Mouse (Mus musculus): ENCODE measurements at regions not wholly inside any gene's neighbourhood (a gene's known extent, or its start where the extent isn't known, plus 50 kb on each side); places are given as distances from the start of the nearest gene placed in this dataset.

DNA sequence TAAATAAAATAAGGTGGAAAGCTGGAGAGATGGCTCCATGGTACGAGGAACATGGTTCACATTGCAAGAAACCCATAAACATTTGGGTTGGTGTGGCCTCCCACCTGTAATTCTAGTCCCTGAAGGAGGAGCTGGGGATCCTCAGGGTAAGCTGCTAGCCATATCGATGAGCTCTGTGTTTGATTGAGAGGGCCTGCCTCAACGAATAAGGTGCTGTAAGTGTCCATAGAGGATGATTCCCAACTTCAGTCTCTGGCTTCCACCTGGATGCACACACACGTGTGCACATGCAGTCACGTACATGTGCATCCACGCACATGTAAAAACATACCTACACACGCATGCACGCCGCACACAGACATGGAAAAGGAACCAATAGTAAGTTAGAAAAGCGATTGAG is 199.0 kb upstream of the Rreb1 start:
- TF ChIP-seq ZMIZ1 (IDR thresholded peaks at IDR 0.05; ENCODE audit: low read depth, low read length) (no peak), POLR2A (IDR thresholded peaks at IDR 0.05; ENCODE audit: low read depth, low read length) (no peak), ZNF384 (IDR thresholded peaks at IDR 0.05; ENCODE audit: low read depth, low read length) (no peak), SMC3 (IDR thresholded peaks at IDR 0.05; ENCODE audit: low read depth, low read length) (no peak), RAD21 (IDR thresholded peaks at IDR 0.05; ENCODE audit: low read depth, low read length) (no peak), RCOR1 (conservative IDR thresholded peaks at IDR 0.05; ENCODE audit: low read depth, low read length) (no peak), MAZ (IDR thresholded peaks at IDR 0.05; ENCODE audit: low read depth, low read length) (no peak), MAFK (IDR thresholded peaks at IDR 0.05; ENCODE audit: insufficient replicate concordance, low read length) (no peak), ELF1 (IDR thresholded peaks at IDR 0.05; ENCODE audit: low read depth, low read length) (no peak), NELFE (IDR thresholded peaks at IDR 0.05; ENCODE audit: low read depth, low read length) (no peak), MYC (IDR thresholded peaks at IDR 0.05; ENCODE audit: low read depth, low read length) (no peak), IRF4 (IDR thresholded peaks at IDR 0.05; ENCODE audit: low read depth, low read length) (no peak), ZC3H11A (IDR thresholded peaks at IDR 0.05; ENCODE audit: low read depth, low read length) (no peak), UBTF (IDR thresholded peaks at IDR 0.05; ENCODE audit: low read depth, low read length) (no peak), CHD1 (IDR thresholded peaks at IDR 0.05; ENCODE audit: low read depth, low read length) (no peak), MEF2A (IDR thresholded peaks at IDR 0.05; ENCODE audit: borderline replicate concordance, low read depth, low read length) (no peak), BHLHE40 (IDR thresholded peaks at IDR 0.05; ENCODE audit: low read depth, low read length) (no peak), ETS1 (conservative IDR thresholded peaks at IDR 0.05; ENCODE audit: low read depth, low read length) (no peak), NRF1 (IDR thresholded peaks at IDR 0.05; ENCODE audit: low read depth, low read length) (no peak)
- dilution Hi-C loops (cut with MboI; ENCODE audit: extremely low pct_ligation_motif_present, extremely low pct_unique_long_range_greater_than_20kb, low sequenced_read_pairs): no loop called here
- H3K4me1 ChIP-seq (ENCODE audit: control insufficient read depth in 1 of 2, insufficient read depth in 2 of 2): peaks cover 0 to 12% of the 10 kb centered on the region in 2 experiments; a peak in 2 of 4 replicates
- no peak for DNase-seq (ENCODE audit: extremely low read depth)
- H3K4me3 ChIP-seq (replicated peaks in 1 of 3; ENCODE audit: low read depth in 2 of 3, low read length in 2 of 3, poor library complexity in 1 of 3): no peak overlapping the region
- no peaks in the 10 kb centered on the region for H3K36me3 ChIP-seq (replicated peaks in 1 of 2; ENCODE audit: control insufficient read depth in 1 of 2, insufficient read depth in 1 of 2, low read length in 1 of 2)
- in situ Hi-C loops (cut with MboI; ENCODE audit: low pct_ligation_motif_present, low pct_unique_long_range_greater_than_20kb, low sequenced_read_pairs): no loop called here
- no peak overlapping the region for H3K4me2 ChIP-seq (ENCODE audit: insufficient read depth, low read depth, poor library complexity, severe bottlenecking)
- no peaks in the 10 kb centered on the region for H3K27me3 ChIP-seq (replicated peaks)
- no peak overlapping the region for H3K27ac ChIP-seq (ENCODE audit: insufficient read depth, low read depth)
- H3K9ac ChIP-seq (ENCODE audit: insufficient read depth, low read depth): no peak overlapping the region
- no peaks in the 10 kb centered on the region for H3K9me3 ChIP-seq (replicated peaks; ENCODE audit: low read length)
- H3K79me2 ChIP-seq (replicated peaks; ENCODE audit: control insufficient read depth, extremely low read depth, insufficient read depth, poor library complexity, severe bottlenecking): no peaks in the 10 kb centered on the region

DNA sequence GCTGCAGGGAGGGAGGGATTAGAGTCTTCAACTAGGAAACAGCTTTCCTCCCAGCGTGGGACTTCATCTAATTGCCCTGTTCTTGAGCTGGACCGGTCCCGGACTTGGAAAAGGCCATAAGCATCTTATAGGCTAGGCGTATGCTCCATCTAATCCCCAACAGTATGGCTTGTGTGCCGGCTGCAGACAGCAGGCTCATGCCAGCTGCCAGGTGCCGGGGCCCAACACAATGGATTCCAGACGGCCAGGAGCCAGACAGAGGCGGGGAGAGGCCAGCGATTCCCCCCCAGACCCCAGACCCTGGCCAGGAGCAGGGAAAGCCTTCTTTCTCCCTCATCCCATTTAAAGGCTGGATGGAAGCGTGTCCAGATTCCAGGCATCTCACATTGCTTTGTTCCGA is 198.4 kb upstream of the Rreb1 start:
- DNase-seq (ENCODE audit: extremely low read depth): no peak
- Histone ChIP-seq H3K9ac (ENCODE audit: insufficient read depth, low read depth) (no peak overlapping the region), H3K36me3 (replicated peaks in 1 of 2; ENCODE audit: control insufficient read depth in 1 of 2, insufficient read depth in 1 of 2, low read length in 1 of 2) (no peaks in the 10 kb centered on the region), H3K27ac (ENCODE audit: insufficient read depth, low read depth) (no peak overlapping the region), H3K4me1 (ENCODE audit: control insufficient read depth in 1 of 2, insufficient read depth in 2 of 2) (peaks cover 0 to 18% of the 10 kb centered on the region in 2 experiments; a peak in 2 of 4 replicates), H3K27me3 (replicated peaks) (no peaks in the 10 kb centered on the region), H3K79me2 (replicated peaks; ENCODE audit: control insufficient read depth, extremely low read depth, insufficient read depth, poor library complexity, severe bottlenecking) (no peaks in the 10 kb centered on the region), H3K9me3 (replicated peaks; ENCODE audit: low read length) (no peaks in the 10 kb centered on the region), H3K4me3 (replicated peaks in 1 of 3; ENCODE audit: low read depth in 2 of 3, low read length in 2 of 3, poor library complexity in 1 of 3) (no peak overlapping the region), H3K4me2 (ENCODE audit: insufficient read depth, low read depth, poor library complexity, severe bottlenecking) (no peak overlapping the region)
- in situ Hi-C loops (cut with MboI; ENCODE audit: low pct_ligation_motif_present, low pct_unique_long_range_greater_than_20kb, low sequenced_read_pairs) (no loop called here), dilution Hi-C loops (cut with MboI; ENCODE audit: extremely low pct_ligation_motif_present, extremely low pct_unique_long_range_greater_than_20kb, low sequenced_read_pairs) (no loop called here)
- TF ChIP-seq BHLHE40 (IDR thresholded peaks at IDR 0.05; ENCODE audit: low read depth, low read length): no peak
- TF ChIP-seq ZMIZ1 (IDR thresholded peaks at IDR 0.05; ENCODE audit: low read depth, low read length): no peak
- TF ChIP-seq TBP (conservative IDR thresholded peaks at IDR 0.05; ENCODE audit: low read depth, low read length): no peak
- no peak for TF ChIP-seq JUND (conservative IDR thresholded peaks at IDR 0.05; ENCODE audit: low read depth, low read length)
- no peak for TF ChIP-seq UBTF (IDR thresholded peaks at IDR 0.05; ENCODE audit: low read depth, low read length)
- no peak for TF ChIP-seq MEF2A (IDR thresholded peaks at IDR 0.05; ENCODE audit: borderline replicate concordance, low read depth, low read length)
- TF ChIP-seq JUN (IDR thresholded peaks at IDR 0.05; ENCODE audit: insufficient read depth, low read depth, low read length): no peak
- TF ChIP-seq USF1 (IDR thresholded peaks at IDR 0.05; ENCODE audit: low read depth, low read length): no peak
- no peak for TF ChIP-seq PAX5 (IDR thresholded peaks at IDR 0.05; ENCODE audit: low read length)
